Mouse (Mus musculus): Measurements from ENCODE around the gene Ttc34. TPM values are rescaled to one million over a fixed set of nuclear protein-coding genes. Genes with fewer than 3 reads are reported as not detected.
A peak's percentile ranks its signal among the peaks of the same experiment; 100 is the strongest.

Ttc34 gene
- total and polyA plus RNA-seq, 2 experiments from 2014 or later: 3.3 to 3.9 TPM

GRCm38 (mm10) chr4:154802210-154802609, 35.0 kb upstream of the Ttc34 start:
- DNase-seq (ENCODE audit: low spot score) (no peak), ATAC-seq (ENCODE audit: low FRiP score) (no peak)
- Histone ChIP-seq H3K4me3 (ENCODE audit: low read depth, low read length) (no peak overlapping the region), H3K4me1 (ENCODE audit: insufficient read depth, low read length) (peaks cover 5% of the 10 kb centered on the region; the same call in 1 of the 2 replicates), H3K27me3 (ENCODE audit: insufficient read depth, low read length) (peaks cover 11% of the 10 kb centered on the region), H3K27ac (ENCODE audit: low read depth, low read length) (no peak overlapping the region), H3K36me3 (ENCODE audit: insufficient read depth, low read length) (no peaks in the 10 kb centered on the region), H3K9ac (replicated peaks; ENCODE audit: low read length, poor library complexity, severe bottlenecking) (no peak overlapping the region), H3K4me2 (ENCODE audit: low read depth, low read length, poor library complexity, severe bottlenecking) (no peak overlapping the region), H3K9me3 (ENCODE audit: low read length) (no peaks in the 10 kb centered on the region)
- TF ChIP-seq CTCF (IDR thresholded peaks at IDR 0.05): no peak
- WGBS: 8% methylated on average over 26 of the region's 26 CpGs

GRCm38 (mm10) chr4:154825662-154826061, 11.6 kb upstream of the Ttc34 start:
- DNase-seq (ENCODE audit: low spot score) (peak; percentile 72), ATAC-seq (ENCODE audit: low FRiP score) (peak; percentile 49; the same call in 1 of the 2 replicates)
- no peak overlapping the region for H3K4me3 ChIP-seq (ENCODE audit: low read depth, low read length)
- TF ChIP-seq CTCF (IDR thresholded peaks at IDR 0.05): peak; percentile 99
- H3K9ac ChIP-seq (replicated peaks; ENCODE audit: low read length, poor library complexity, severe bottlenecking): no peak overlapping the region
- H3K4me1 ChIP-seq (ENCODE audit: insufficient read depth, low read length): no peaks in the 10 kb centered on the region
- no peak overlapping the region for H3K27ac ChIP-seq (ENCODE audit: low read depth, low read length)
- H3K9me3 ChIP-seq (ENCODE audit: low read length): no peaks in the 10 kb centered on the region
- 33% methylated on average over 6 of the region's 6 CpGs for WGBS
- no peaks in the 10 kb centered on the region for H3K36me3 ChIP-seq (ENCODE audit: insufficient read depth, low read length)
- no peak overlapping the region for H3K4me2 ChIP-seq (ENCODE audit: low read depth, low read length, poor library complexity, severe bottlenecking)
- H3K27me3 ChIP-seq (ENCODE audit: insufficient read depth, low read length): no peaks in the 10 kb centered on the region

DNA sequence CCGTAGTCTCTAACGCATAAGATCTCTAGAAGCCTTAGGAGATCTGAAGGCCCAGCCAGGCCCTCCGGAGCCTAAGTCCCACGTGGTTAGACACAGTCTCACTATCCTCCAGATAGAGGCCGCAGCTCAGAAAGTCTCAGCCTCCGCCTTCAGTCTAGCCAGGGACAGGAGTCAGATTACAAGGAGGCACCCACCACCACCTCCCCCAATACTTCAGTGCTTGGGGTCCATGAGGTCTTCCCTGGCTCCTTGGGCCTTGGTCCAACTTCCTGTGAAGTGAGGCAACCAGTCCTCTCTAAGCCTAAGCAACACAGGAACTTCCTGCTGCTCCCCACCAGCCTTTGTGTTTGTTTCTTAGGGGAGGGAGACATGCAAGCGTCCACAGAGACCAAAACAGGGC, 11.0 kb upstream of the Ttc34 start:
- H3K4me1 ChIP-seq (ENCODE audit: insufficient read depth, low read length): no peaks in the 10 kb centered on the region
- H3K27ac ChIP-seq (ENCODE audit: low read depth, low read length): no peak overlapping the region
- ATAC-seq (ENCODE audit: low FRiP score) (no peak), DNase-seq (ENCODE audit: low spot score) (no peak)
- no peaks in the 10 kb centered on the region for H3K36me3 ChIP-seq (ENCODE audit: insufficient read depth, low read length)
- TF ChIP-seq CTCF (IDR thresholded peaks at IDR 0.05): no peak
- WGBS: 50% methylated on average over 7 of the region's 7 CpGs
- H3K9me3 ChIP-seq (ENCODE audit: low read length): no peaks in the 10 kb centered on the region
- no peak overlapping the region for H3K4me3 ChIP-seq (ENCODE audit: low read depth, low read length)
- no peaks in the 10 kb centered on the region for H3K27me3 ChIP-seq (ENCODE audit: insufficient read depth, low read length)
- H3K9ac ChIP-seq (replicated peaks; ENCODE audit: low read length, poor library complexity, severe bottlenecking): no peak overlapping the region
- H3K4me2 ChIP-seq (ENCODE audit: low read depth, low read length, poor library complexity, severe bottlenecking): no peak overlapping the region

DNA sequence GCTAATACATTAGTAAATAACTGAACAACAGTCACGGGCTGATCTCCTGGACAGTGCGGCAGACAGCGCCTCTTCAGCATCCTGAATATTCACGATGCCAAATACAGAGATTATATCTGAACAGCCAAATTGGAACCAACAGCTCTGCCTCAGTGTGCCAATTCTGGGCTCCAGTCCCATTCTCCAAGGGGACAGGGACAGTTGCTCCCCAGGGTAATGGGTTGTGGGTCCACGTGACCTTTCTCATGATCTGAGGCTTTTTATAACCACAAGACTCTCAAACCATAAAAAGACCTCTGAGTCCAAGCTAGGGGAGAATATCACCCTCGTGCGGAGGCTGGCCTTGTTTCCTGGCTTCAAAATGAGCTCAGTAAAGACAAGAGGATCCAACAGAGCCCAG, 10.1 kb upstream of the Ttc34 start:
- Histone ChIP-seq H3K27ac (ENCODE audit: low read depth, low read length) (no peak overlapping the region), H3K4me3 (ENCODE audit: low read depth, low read length) (no peak overlapping the region), H3K4me2 (ENCODE audit: low read depth, low read length, poor library complexity, severe bottlenecking) (no peak overlapping the region), H3K27me3 (ENCODE audit: insufficient read depth, low read length) (no peaks in the 10 kb centered on the region), H3K4me1 (ENCODE audit: insufficient read depth, low read length) (no peaks in the 10 kb centered on the region), H3K36me3 (ENCODE audit: insufficient read depth, low read length) (no peaks in the 10 kb centered on the region), H3K9ac (replicated peaks; ENCODE audit: low read length, poor library complexity, severe bottlenecking) (no peak overlapping the region), H3K9me3 (ENCODE audit: low read length) (no peaks in the 10 kb centered on the region)
- DNase-seq (ENCODE audit: low spot score) (peak; percentile 36), ATAC-seq (ENCODE audit: low FRiP score) (no peak)
- WGBS: 65% methylated on average over 7 of the region's 7 CpGs
- TF ChIP-seq CTCF (IDR thresholded peaks at IDR 0.05): no peak

- 48% methylated on average over 10 of the region's 10 CpGs for WGBS
- no peak overlapping the region for H3K4me2 ChIP-seq (ENCODE audit: low read depth, low read length, poor library complexity, severe bottlenecking)
- ATAC-seq (ENCODE audit: low FRiP score) (no peak), DNase-seq (ENCODE audit: low spot score) (no peak)
- no peaks in the 10 kb centered on the region for H3K4me1 ChIP-seq (ENCODE audit: insufficient read depth, low read length)
- no peaks in the 10 kb centered on the region for H3K36me3 ChIP-seq (ENCODE audit: insufficient read depth, low read length)
- TF ChIP-seq CTCF (IDR thresholded peaks at IDR 0.05): no peak
- no peak overlapping the region for H3K27ac ChIP-seq (ENCODE audit: low read depth, low read length)
- H3K4me3 ChIP-seq (ENCODE audit: low read depth, low read length): no peak overlapping the region
- no peaks in the 10 kb centered on the region for H3K9me3 ChIP-seq (ENCODE audit: low read length)
- H3K27me3 ChIP-seq (ENCODE audit: insufficient read depth, low read length): no peaks in the 10 kb centered on the region
- no peak overlapping the region for H3K9ac ChIP-seq (replicated peaks; ENCODE audit: low read length, poor library complexity, severe bottlenecking)
Observed at GRCm38 (mm10) chr4:154827861-154828610, 9.2 kb upstream of the Ttc34 start.

DNA sequence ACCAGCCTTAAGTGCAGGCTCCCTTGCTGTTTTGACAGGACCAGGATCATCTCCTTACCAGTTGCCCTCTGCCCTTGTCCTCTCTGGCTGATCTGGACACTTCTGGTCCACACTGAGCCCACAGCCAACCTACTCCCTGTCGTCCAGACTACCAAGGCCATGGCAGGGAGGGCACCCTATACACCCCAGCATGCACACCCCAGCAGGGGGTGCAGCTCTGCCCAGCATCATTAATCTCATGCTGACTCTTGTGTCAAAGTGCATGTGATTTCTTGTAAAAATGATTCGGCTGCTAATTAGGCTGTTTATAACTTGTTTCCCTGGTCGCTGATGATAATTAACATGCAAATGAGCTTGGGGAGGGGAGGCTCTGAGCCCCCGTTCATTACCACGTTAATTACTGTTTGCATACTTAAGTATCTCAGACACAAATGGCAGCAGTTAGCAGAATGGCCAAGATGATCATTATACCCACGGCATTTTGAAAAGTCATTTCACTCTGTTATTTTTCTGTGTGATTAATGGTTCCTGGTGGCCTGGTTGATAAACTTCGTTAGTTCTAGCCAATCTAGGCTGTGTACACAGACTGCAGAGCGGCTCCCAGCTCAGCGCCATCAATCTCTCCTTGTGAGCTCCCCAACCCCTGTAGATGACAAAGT, 5.2 kb upstream of the Ttc34 start:
- WGBS: 47% methylated on average over 9 of the region's 9 CpGs
- no peak overlapping the region for H3K9ac ChIP-seq (replicated peaks; ENCODE audit: low read length, poor library complexity, severe bottlenecking)
- H3K4me1 ChIP-seq (ENCODE audit: insufficient read depth, low read length): no peaks in the 10 kb centered on the region
- H3K9me3 ChIP-seq (ENCODE audit: low read length): no peaks in the 10 kb centered on the region
- TF ChIP-seq CTCF (IDR thresholded peaks at IDR 0.05): no peak
- H3K27me3 ChIP-seq (ENCODE audit: insufficient read depth, low read length): no peaks in the 10 kb centered on the region; the same call in 1 of the 2 replicates
- no peak overlapping the region for H3K4me3 ChIP-seq (ENCODE audit: low read depth, low read length)
- ATAC-seq (ENCODE audit: low FRiP score): no peak
- no peak overlapping the region for H3K27ac ChIP-seq (ENCODE audit: low read depth, low read length)
- no peaks in the 10 kb centered on the region for H3K36me3 ChIP-seq (ENCODE audit: insufficient read depth, low read length)
- DNase-seq (ENCODE audit: low spot score): no peak
- H3K4me2 ChIP-seq (ENCODE audit: low read depth, low read length, poor library complexity, severe bottlenecking): no peak overlapping the region

Measured in midbrain, postnatal 0 days (tissue).